Mouse (Mus musculus): ENCODE measurements around the gene Wdr45. TPM values are rescaled to one million over a fixed set of nuclear protein-coding genes. Genes with fewer than 3 reads are reported as not detected.

The Wdr45 gene
- polyA plus RNA-seq, 1 experiment = 41.8 TPM

DNA sequence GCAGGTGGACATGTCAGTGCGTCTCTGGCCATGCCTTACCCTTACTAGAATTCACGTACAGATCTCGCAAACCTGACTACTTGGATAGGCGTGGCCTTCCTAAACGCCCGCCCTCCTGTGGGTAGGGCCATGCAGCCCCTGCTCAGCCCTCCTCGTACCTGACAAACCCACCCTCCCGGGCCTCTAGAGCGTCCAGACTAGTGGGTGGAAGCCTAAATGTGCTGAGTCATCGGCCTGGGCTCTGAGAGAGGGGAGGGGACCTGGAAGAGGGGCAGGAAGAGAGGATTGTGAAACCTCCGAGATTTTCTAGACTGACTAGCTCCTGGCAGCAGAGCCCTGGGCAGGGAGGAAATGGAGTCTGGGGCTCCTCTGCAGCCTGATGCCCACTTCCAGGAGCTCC lies 51.6 kb downstream of the Wdr45 start:
- H3K4me3 ChIP-seq (ENCODE audit: insufficient read depth, low read depth, low read length) = peak overlapping the region; percentile 96
- H3K27ac ChIP-seq (replicated peaks; ENCODE audit: low read depth, low read length) = peak overlapping the region; percentile 74

GRCm38 (mm10) chrX:7769302-7770017 lies 55.3 kb downstream of the Wdr45 start:
- no peak overlapping the region for H3K27ac ChIP-seq (replicated peaks; ENCODE audit: low read depth, low read length)
- H3K4me3 ChIP-seq (ENCODE audit: insufficient read depth, low read depth, low read length) = no peak overlapping the region
- H3K4me1 ChIP-seq (ENCODE audit: control insufficient read depth, insufficient read depth, insufficient read length, low read length) = no peaks in the 10 kb centered on the region

More for the DNA sequence above, 51.6 kb downstream of the Wdr45 start:
- H3K4me1 ChIP-seq (ENCODE audit: control insufficient read depth, insufficient read depth, insufficient read length, low read length) = no peaks in the 10 kb centered on the region

- H3K4me3 ChIP-seq (ENCODE audit: insufficient read depth, low read depth, low read length) = no peak overlapping the region
- H3K27ac ChIP-seq (replicated peaks; ENCODE audit: low read depth, low read length) = no peak overlapping the region
- no peaks in the 10 kb centered on the region for H3K4me1 ChIP-seq (ENCODE audit: control insufficient read depth, insufficient read depth, insufficient read length, low read length)
Measured at GRCm38 (mm10) chrX:7772766-7773165, 58.6 kb downstream of the Wdr45 start.

- no peak overlapping the region for H3K4me3 ChIP-seq (ENCODE audit: insufficient read depth, low read depth, low read length)
- H3K27ac ChIP-seq (replicated peaks; ENCODE audit: low read depth, low read length) = no peak overlapping the region
- no peaks in the 10 kb centered on the region for H3K4me1 ChIP-seq (ENCODE audit: control insufficient read depth, insufficient read depth, insufficient read length, low read length)
Measured at GRCm38 (mm10) chrX:7775501-7776205, 61.5 kb downstream of the Wdr45 start.

GRCm38 (mm10) chrX:7776329-7777082 lies 62.4 kb downstream of the Wdr45 start:
- Histone ChIP-seq H3K4me3 (ENCODE audit: insufficient read depth, low read depth, low read length) (no peak overlapping the region), H3K4me1 (ENCODE audit: control insufficient read depth, insufficient read depth, insufficient read length, low read length) (no peaks in the 10 kb centered on the region), H3K27ac (replicated peaks; ENCODE audit: low read depth, low read length) (no peak overlapping the region)

Other genes with a start within 250 kb of the Wdr45 start
- not detected in 2 replicates for gene Foxp3, start 140.7 kb upstream of the Wdr45 start, polyA plus RNA-seq (2012; ENCODE audit: insufficient read depth, insufficient read length, missing spikeins)
- gene Ppp1r3f, start 140.1 kb upstream of the Wdr45 start, polyA plus RNA-seq (2012; ENCODE audit: insufficient read depth, insufficient read length, missing spikeins) = 2.2 and 2.4 TPM in 2 replicates
- 6.0 and 6.1 TPM in 2 replicates for gene Ccdc22, start 108.8 kb upstream of the Wdr45 start, polyA plus RNA-seq (2012; ENCODE audit: insufficient read depth, insufficient read length, missing spikeins)
- not detected in 2 replicates for gene Cacna1f, start 107.2 kb upstream of the Wdr45 start, polyA plus RNA-seq (2012; ENCODE audit: insufficient read depth, insufficient read length, missing spikeins)
- 13.0 and 15.6 TPM in 2 replicates for gene Syp, start 75.9 kb upstream of the Wdr45 start, polyA plus RNA-seq (2012; ENCODE audit: insufficient read depth, insufficient read length, missing spikeins)
- gene Prickle3, start 57.1 kb upstream of the Wdr45 start, polyA plus RNA-seq (2012; ENCODE audit: insufficient read depth, insufficient read length, missing spikeins) = 6.3 and 8.3 TPM in 2 replicates
- 27.0 and 31.6 TPM in 2 replicates for gene Plp2, start 42.9 kb upstream of the Wdr45 start, polyA plus RNA-seq (2012; ENCODE audit: insufficient read depth, insufficient read length, missing spikeins)
- gene Magix, start 33.1 kb upstream of the Wdr45 start, polyA plus RNA-seq (2012; ENCODE audit: insufficient read depth, insufficient read length, missing spikeins) = 2.9 and 3.4 TPM in 2 replicates
- 17.4 and 24.4 TPM in 2 replicates for gene Gpkow, start 17.2 kb upstream of the Wdr45 start, polyA plus RNA-seq (2012; ENCODE audit: insufficient read depth, insufficient read length, missing spikeins)
- gene Gm45208, start 7.9 kb downstream of the Wdr45 start, polyA plus RNA-seq (2012; ENCODE audit: insufficient read depth, insufficient read length, missing spikeins) = 4.0 TPM in 1 of 2 replicates, not detected in the other
- gene Praf2, start 14.1 kb downstream of the Wdr45 start, polyA plus RNA-seq (2012; ENCODE audit: insufficient read depth, insufficient read length, missing spikeins) = 10.2 and 10.8 TPM in 2 replicates
- not detected in 2 replicates for gene Ccdc120, start 36.6 kb downstream of the Wdr45 start, polyA plus RNA-seq (2012; ENCODE audit: insufficient read depth, insufficient read length, missing spikeins)
- 22.3 and 27.5 TPM in 2 replicates for gene Tfe3, start 48.2 kb downstream of the Wdr45 start, polyA plus RNA-seq (2012; ENCODE audit: insufficient read depth, insufficient read length, missing spikeins)
- 18.6 and 19.2 TPM in 2 replicates for gene Gripap1, start 75.4 kb downstream of the Wdr45 start, polyA plus RNA-seq (2012; ENCODE audit: insufficient read depth, insufficient read length, missing spikeins)
- gene Kcnd1, start 108.0 kb downstream of the Wdr45 start, polyA plus RNA-seq (2012; ENCODE audit: insufficient read depth, insufficient read length, missing spikeins) = 0.21 TPM in 1 of 2 replicates, not detected in the other
- 14.1 and 23.4 TPM in 2 replicates for gene Otud5, start 127.0 kb downstream of the Wdr45 start, polyA plus RNA-seq (2012; ENCODE audit: insufficient read depth, insufficient read length, missing spikeins)
- 1.7 and 2.0 TPM in 2 replicates for gene Pim2, start 163.9 kb downstream of the Wdr45 start, polyA plus RNA-seq (2012; ENCODE audit: insufficient read depth, insufficient read length, missing spikeins)
- gene Slc35a2, start 169.7 kb downstream of the Wdr45 start, polyA plus RNA-seq (2012; ENCODE audit: insufficient read depth, insufficient read length, missing spikeins) = 9.2 and 15.3 TPM in 2 replicates
- gene Pqbp1, start 184.9 kb downstream of the Wdr45 start, polyA plus RNA-seq (2012; ENCODE audit: insufficient read depth, insufficient read length, missing spikeins) = 25.0 and 29.5 TPM in 2 replicates
- 47.7 and 50.3 TPM in 2 replicates for gene Timm17b, start 185.0 kb downstream of the Wdr45 start, polyA plus RNA-seq (2012; ENCODE audit: insufficient read depth, insufficient read length, missing spikeins)
- not detected in 2 replicates for gene Gm10491, start 193.5 kb downstream of the Wdr45 start, polyA plus RNA-seq (2012; ENCODE audit: insufficient read depth, insufficient read length, missing spikeins)
- gene Gm10490, start 195.2 kb downstream of the Wdr45 start, polyA plus RNA-seq (2012; ENCODE audit: insufficient read depth, insufficient read length, missing spikeins) = not detected in 2 replicates
- not detected in 2 replicates for gene Pcsk1n, start 205.5 kb downstream of the Wdr45 start, polyA plus RNA-seq (2012; ENCODE audit: insufficient read depth, insufficient read length, missing spikeins)
- gene Eras, start 214.3 kb downstream of the Wdr45 start, polyA plus RNA-seq (2012; ENCODE audit: insufficient read depth, insufficient read length, missing spikeins) = not detected in 2 replicates
- 7.6 and 11.6 TPM in 2 replicates for gene Hdac6, start 233.6 kb downstream of the Wdr45 start, polyA plus RNA-seq (2012; ENCODE audit: insufficient read depth, insufficient read length, missing spikeins)